Mouse (Mus musculus): Measurements from ENCODE around the gene Tex2.

DNA sequence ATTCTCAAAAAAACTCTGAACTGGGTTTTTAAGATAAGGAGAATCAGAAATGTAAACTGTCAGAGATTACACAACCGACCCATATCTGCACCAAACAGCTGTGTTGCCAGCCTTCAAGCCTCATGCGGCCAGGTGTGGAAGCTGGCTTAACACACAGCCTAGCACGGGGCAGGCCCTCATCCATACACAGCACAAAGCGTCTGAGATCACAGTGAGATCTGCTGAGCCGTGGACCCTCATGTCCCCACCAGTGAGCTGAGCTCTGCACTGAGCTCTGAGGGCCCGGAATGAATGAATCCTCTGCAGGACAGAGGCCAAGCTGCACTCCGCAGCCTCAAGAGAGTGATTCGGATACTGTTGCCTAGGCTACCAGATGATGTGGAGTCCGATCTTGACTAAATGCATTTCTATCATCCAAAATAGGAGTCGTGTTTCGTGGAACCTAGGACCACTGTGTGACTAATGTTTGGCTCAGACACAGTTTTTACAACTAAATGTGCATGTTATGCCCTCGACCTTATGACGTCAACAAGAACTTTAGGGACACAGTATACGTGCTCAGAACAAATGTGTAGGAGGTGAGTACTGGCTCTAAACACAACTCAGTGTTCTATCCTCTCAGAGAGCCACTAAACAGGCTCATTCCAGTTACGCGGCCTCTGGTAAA is 98.0 kb downstream of the Tex2 start:
- TF ChIP-seq POLR2A (IDR thresholded peaks at IDR 0.05; ENCODE audit: borderline replicate concordance, low read depth, low read length) (no peak), CTCF (IDR thresholded peaks at IDR 0.05; ENCODE audit: low read depth, low read length) (no peak)
